Comparison of ENCODE assay signal across 8 mouse cellular contexts in the genomic region with DNA sequence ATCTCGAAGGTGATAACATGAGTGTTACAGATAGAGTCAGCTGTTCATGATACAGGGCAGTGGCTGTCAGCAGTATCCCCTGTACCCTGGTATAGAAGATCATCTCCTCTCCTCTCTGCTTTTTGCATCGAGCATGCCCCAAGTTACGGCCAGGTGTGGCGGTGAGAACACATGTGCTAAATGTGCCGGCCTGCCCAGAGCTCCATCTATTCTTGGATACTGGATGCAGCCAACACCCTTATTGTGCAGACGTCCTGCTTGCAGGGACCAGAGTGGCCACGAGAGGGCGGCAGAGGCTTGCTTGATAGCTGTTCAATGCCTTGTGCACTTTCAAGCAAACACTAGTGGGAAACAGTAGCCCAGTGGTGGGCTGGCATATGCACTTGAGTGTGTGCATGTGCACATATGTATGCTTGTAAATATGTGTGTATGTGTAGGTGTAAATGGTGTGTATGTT. TPM values are rescaled to one million over a fixed set of nuclear protein-coding genes. Genes with fewer than 3 reads are reported as not detected.
DNase-seq lines count a peak whose midpoint lies in the region; ATAC-seq and TF ChIP-seq lines count a peak whose summit lies in the region.

No protein-coding gene starts in this region.

- H3K4me1 ChIP-seq in hindbrain, embryonic 11.5 days (replicated peaks; ENCODE audit: control insufficient read depth, insufficient read depth, low read length) = no peaks in the 10 kb centered on the region
- no peaks in the 10 kb centered on the region for H3K4me1 ChIP-seq in lung, postnatal 0 days (ENCODE audit: insufficient read depth, low read depth, low read length)

- H3K27ac ChIP-seq in hindbrain, embryonic 11.5 days (ENCODE audit: low read depth, low read length) = no peak overlapping the region
- H3K27ac ChIP-seq in lung, postnatal 0 days (ENCODE audit: low read length) = no peak overlapping the region

- H3K9ac ChIP-seq in hindbrain, embryonic 11.5 days (ENCODE audit: low read depth, low read length) = no peak overlapping the region
- no peak overlapping the region for H3K9ac ChIP-seq in lung, postnatal 0 days (replicated peaks; ENCODE audit: low read depth)

- peak; percentile 89 for DNase-seq in MN1 (ENCODE audit: low spot score)
- DNase-seq in cerebellum, adult 9-10 months = peak; percentile 97
- DNase-seq in frontal cortex, adult 2 months (ENCODE audit: extremely low spot score in 1 of 2, low spot score in 1 of 2) = peak; percentile 90 to 100
- peak; percentile 98 for DNase-seq in hindbrain, embryonic 11.5 days (ENCODE audit: low spot score)
- peak; percentile 99 for DNase-seq in layer of hippocampus, postnatal 10 days (ENCODE audit: low spot score in 2 of 2)
- peak; percentile 79 for DNase-seq in lung, postnatal 0 days (ENCODE audit: low spot score)
- peak; percentile 66 for DNase-seq in retina, adult 2 months (ENCODE audit: low read depth, low spot score)
- peak; percentile 90 to 97 for DNase-seq in thymus, postnatal 36 days

- no peak for TF ChIP-seq EP300 in lung, postnatal 0 days (IDR thresholded peaks at IDR 0.05)

- no peaks in the 10 kb centered on the region for H3K9me3 ChIP-seq in hindbrain, embryonic 11.5 days (ENCODE audit: control insufficient read depth, low read length)
- no peaks in the 10 kb centered on the region for H3K9me3 ChIP-seq in lung, postnatal 0 days (ENCODE audit: low read length)

- H3K27me3 ChIP-seq in hindbrain, embryonic 11.5 days (ENCODE audit: control insufficient read depth, insufficient read depth, low read length) = no peaks in the 10 kb centered on the region
- H3K27me3 ChIP-seq in lung, postnatal 0 days (replicated peaks; ENCODE audit: insufficient read depth, low read length) = no peaks in the 10 kb centered on the region

- no peak overlapping the region for H3K4me3 ChIP-seq in hindbrain, embryonic 11.5 days (ENCODE audit: low read depth, low read length)
- H3K4me3 ChIP-seq in lung, postnatal 0 days (ENCODE audit: low read depth, low read length) = no peak overlapping the region

- peak; percentile 100 for TF ChIP-seq CTCF in lung, postnatal 0 days (IDR thresholded peaks at IDR 0.05)

- H3K36me3 ChIP-seq in hindbrain, embryonic 11.5 days (ENCODE audit: control insufficient read depth, insufficient read depth, low read length) = no peaks in the 10 kb centered on the region
- no peaks in the 10 kb centered on the region for H3K36me3 ChIP-seq in lung, postnatal 0 days (ENCODE audit: insufficient read depth, low read length)

- no peak overlapping the region for H3K4me2 ChIP-seq in hindbrain, embryonic 11.5 days (replicated peaks; ENCODE audit: low read depth, low read length)
- no peak overlapping the region for H3K4me2 ChIP-seq in lung, postnatal 0 days (replicated peaks; ENCODE audit: low read depth, low read length)

- WGBS in hindbrain, embryonic 11.5 days = 28% methylated on average over 8 of the region's 8 CpGs
- WGBS in lung, postnatal 0 days = 19% methylated on average over 8 of the region's 8 CpGs

- ATAC-seq in hindbrain, embryonic 11.5 days (ENCODE audit: low FRiP score) = peak; percentile 81
- ATAC-seq in lung, postnatal 0 days = peak; percentile 84

RNA-seq across cellular contexts. Expression of gene Comt, which starts 16.8 kb away (rescaled TPM):
- 140 and 143 TPM in 2 replicates for polyA plus RNA-seq in frontal cortex, adult 2 months (2012; rRNA removed)
- 49.6 and 53.9 TPM in 2 replicates for polyA plus RNA-seq in hindbrain, embryonic 11.5 days (2014; fragmentation: Nextera tagmentation; extraction: Ambion mirVana)
- total RNA-seq in layer of hippocampus, postnatal 10 days (2021) = 10 to 100 TPM; 55.3 to 59.8 TPM
- polyA plus RNA-seq in lung, postnatal 0 days (2015; fragmentation: Nextera tagmentation; extraction: Ambion mirVana) = 109 and 111 TPM in 2 replicates

RNA-seq across cellular contexts. Expression of gene Txnrd2, which starts 17.2 kb away (rescaled TPM):
- 22.9 and 25.9 TPM in 2 replicates for polyA plus RNA-seq in frontal cortex, adult 2 months (2012; rRNA removed)
- 22.2 and 23.8 TPM in 2 replicates for polyA plus RNA-seq in hindbrain, embryonic 11.5 days (2014; fragmentation: Nextera tagmentation; extraction: Ambion mirVana)
- 10 to 100 TPM; 22.1 to 28.4 TPM for total RNA-seq in layer of hippocampus, postnatal 10 days (2021)
- 20.0 and 20.9 TPM in 2 replicates for polyA plus RNA-seq in lung, postnatal 0 days (2015; fragmentation: Nextera tagmentation; extraction: Ambion mirVana)

RNA-seq across cellular contexts. Expression of gene Gnb1l, which starts 55.1 kb away (rescaled TPM):
- polyA plus RNA-seq in frontal cortex, adult 2 months (2012; rRNA removed) = 8.1 and 8.7 TPM in 2 replicates
- 13.0 and 14.9 TPM in 2 replicates for polyA plus RNA-seq in hindbrain, embryonic 11.5 days (2014; fragmentation: Nextera tagmentation; extraction: Ambion mirVana)
- 1 to 10 TPM; 6.9 to 7.4 TPM for total RNA-seq in layer of hippocampus, postnatal 10 days (2021)
- 8.1 and 8.4 TPM in 2 replicates for polyA plus RNA-seq in lung, postnatal 0 days (2015; fragmentation: Nextera tagmentation; extraction: Ambion mirVana)

RNA-seq across cellular contexts. Expression of gene Rtl10, which starts 55.3 kb away (rescaled TPM):
- 4.2 and 4.6 TPM in 2 replicates for polyA plus RNA-seq in frontal cortex, adult 2 months (2012; rRNA removed)
- 1.8 and 3.0 TPM in 2 replicates for polyA plus RNA-seq in hindbrain, embryonic 11.5 days (2014; fragmentation: Nextera tagmentation; extraction: Ambion mirVana)
- 10 to 100 TPM in 1 of 2 experiments, 1 to 10 TPM in 1; 9.1 to 10.0 TPM for total RNA-seq in layer of hippocampus, postnatal 10 days (2021)
- 1.1 TPM in 2 replicates for polyA plus RNA-seq in lung, postnatal 0 days (2015; fragmentation: Nextera tagmentation; extraction: Ambion mirVana)
